Mouse (Mus musculus): ENCODE results near the gene 4933409G03Rik.
"Not testable (repeated sequence)": the region's sequence is repeated elsewhere in the genome, so short reads cannot be mapped to it uniquely, and the experiment has no call there.

DNA sequence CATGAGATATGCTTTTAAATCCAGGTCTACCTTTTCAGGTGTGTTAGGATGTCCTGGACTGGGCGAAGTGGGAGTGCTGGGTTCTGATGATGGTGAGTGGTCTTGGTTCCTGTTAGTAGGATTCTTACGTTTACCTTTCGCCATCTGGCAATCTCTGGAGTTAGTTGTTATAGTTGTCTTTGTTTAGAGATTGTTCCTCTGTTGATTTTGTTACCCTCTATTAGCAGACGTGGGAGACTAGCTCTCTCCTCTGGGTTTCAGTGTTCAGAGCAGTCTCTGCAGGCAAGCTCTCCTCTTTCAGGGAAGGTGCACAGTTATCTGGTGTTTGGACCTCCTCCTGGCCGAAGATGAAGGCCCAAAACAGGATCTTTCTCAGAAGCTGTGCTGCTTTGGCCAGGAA, 74.0 kb downstream of the 4933409G03Rik start, which contains the start of gene 4932414N04Rik:
- TF ChIP-seq HCFC1 (IDR thresholded peaks at IDR 0.05; ENCODE audit: borderline replicate concordance, insufficient read depth, low read length); ZC3H11A (IDR thresholded peaks at IDR 0.05; ENCODE audit: borderline replicate concordance, low read depth, low read length): not testable (repeated sequence)

All from ES-E14 (cell line).